Mouse (Mus musculus): Measurements from ENCODE around the gene Ccng2. TPM values are rescaled to one million over a fixed set of nuclear protein-coding genes. Genes with fewer than 3 reads are reported as not detected.
A peak's percentile ranks its signal among the peaks of the same experiment; 100 is the strongest.

Gene Ccng2
- polyA plus RNA-seq, 1 experiment = 20.0 TPM

DNA sequence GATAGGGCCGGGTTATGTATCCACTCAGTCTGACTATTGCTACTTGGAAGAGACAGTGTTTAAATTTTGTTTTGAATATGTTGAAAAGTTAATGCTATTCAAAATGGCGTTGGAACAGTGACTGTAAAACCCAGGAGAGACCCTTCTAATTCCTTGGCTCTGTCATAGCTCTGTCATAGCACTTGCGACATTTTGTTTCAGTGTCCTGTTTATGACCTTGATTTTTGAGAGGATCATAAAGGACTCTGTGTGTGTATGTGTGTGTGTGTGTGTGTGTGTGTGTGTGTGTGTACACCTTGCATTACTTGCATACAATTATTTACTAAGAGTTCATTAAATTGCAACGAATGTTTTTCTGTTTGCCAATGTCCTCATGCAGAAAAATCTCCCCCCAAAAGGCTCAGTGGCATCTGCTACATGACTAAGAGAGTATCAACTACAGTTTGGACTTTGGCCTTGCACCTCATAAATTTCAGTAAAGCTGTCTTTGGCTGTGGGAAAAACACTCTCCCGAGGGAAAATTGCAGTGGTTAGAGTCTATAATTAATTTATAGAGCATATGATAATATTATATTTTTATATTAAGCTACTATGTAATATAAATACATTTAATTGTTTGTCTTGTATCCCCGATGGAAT, 17.0 kb upstream of the Ccng2 start:
- 57% methylated on average over 6 of the region's 6 CpGs for WGBS
- no peaks in the 10 kb centered on the region for H3K36me3 ChIP-seq (ENCODE audit: control insufficient read depth, insufficient read depth, low read length)
- H3K27ac ChIP-seq (ENCODE audit: insufficient read depth, low read depth, low read length) = no peak overlapping the region
- TF ChIP-seq CTCF (conservative IDR thresholded peaks at IDR 0.05; ENCODE audit: insufficient read depth, insufficient read length, low read depth, low read length) (no peak), POLR2A (IDR thresholded peaks at IDR 0.05; ENCODE audit: low read depth, low read length) (no peak)
- no peak for DNase-seq
- H3K4me1 ChIP-seq (ENCODE audit: control insufficient read depth, insufficient read depth, low read length) = no peaks in the 10 kb centered on the region
- no peak overlapping the region for H3K4me3 ChIP-seq (ENCODE audit: insufficient read depth, low read depth, low read length)
- H3K27me3 ChIP-seq (replicated peaks; ENCODE audit: control insufficient read depth, insufficient read depth, low read length) = no peaks in the 10 kb centered on the region

DNA sequence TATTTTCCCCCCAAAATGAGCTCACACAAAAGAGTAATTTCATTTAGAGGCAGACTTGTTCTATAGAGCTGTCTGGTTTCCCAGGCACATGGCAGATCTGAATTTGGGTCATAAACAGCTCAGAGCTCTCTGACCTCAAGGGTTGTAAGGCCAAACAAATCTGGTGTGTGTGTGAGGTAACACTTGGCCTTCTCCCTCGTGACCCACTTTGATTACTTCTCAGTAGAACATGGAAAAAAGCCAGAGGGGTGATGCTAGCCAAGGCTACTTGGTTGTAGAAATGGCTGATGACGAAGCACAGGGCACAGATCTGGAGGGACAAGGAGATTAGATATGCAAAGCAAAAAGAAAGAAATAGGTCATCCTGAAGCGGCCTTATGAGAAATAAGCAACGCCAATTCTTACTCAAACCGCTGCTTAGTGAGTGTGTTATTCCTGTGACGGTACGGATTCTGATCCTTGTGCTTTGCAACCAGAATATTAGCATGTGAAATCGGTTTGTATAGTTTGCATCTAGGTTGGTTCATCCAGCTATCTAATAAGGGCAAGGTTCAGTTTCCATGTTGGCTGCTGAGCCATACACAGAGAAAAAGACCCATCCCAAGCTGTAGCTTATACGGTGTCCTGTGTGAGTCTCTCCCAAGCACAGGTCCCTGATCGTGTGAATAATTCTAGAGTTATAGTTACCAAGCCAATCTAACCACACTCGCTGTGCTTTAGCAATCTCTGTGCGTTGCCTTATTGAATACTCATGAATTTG, 15.9 kb upstream of the Ccng2 start:
- no peak overlapping the region for H3K4me3 ChIP-seq (ENCODE audit: insufficient read depth, low read depth, low read length)
- peak; percentile 62 for DNase-seq
- no peaks in the 10 kb centered on the region for H3K27me3 ChIP-seq (replicated peaks; ENCODE audit: control insufficient read depth, insufficient read depth, low read length)
- 80% methylated on average over 12 of the region's 12 CpGs for WGBS
- TF ChIP-seq CTCF (conservative IDR thresholded peaks at IDR 0.05; ENCODE audit: insufficient read depth, insufficient read length, low read depth, low read length) (no peak), POLR2A (IDR thresholded peaks at IDR 0.05; ENCODE audit: low read depth, low read length) (no peak)
- H3K36me3 ChIP-seq (ENCODE audit: control insufficient read depth, insufficient read depth, low read length) = no peaks in the 10 kb centered on the region
- no peak overlapping the region for H3K27ac ChIP-seq (ENCODE audit: insufficient read depth, low read depth, low read length)
- H3K4me1 ChIP-seq (ENCODE audit: control insufficient read depth, insufficient read depth, low read length) = no peaks in the 10 kb centered on the region

DNA sequence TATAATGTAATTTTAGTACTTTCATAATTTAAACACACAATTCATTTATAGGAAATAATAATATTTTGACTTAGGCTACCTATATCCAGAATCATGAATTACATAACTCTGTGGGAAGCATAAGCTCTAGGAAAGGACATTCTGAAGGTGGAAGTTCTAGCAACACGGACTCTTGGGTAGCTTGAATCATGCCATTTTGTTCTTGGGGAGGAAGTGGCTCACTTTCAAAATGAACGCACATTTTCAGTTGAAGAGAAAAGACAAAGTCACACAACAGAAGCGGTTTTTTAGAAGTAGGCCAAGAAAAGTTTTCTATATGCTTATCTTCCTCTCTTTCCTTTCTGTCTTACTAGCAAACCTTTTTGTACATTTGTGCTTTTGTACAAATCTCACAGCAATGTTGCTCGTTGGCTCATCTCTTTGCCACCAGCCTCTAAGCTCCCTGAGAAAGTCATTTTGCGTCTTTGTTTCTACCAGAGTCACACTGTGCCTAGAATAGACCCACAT, 11.2 kb upstream of the Ccng2 start:
- Histone ChIP-seq H3K4me3 (ENCODE audit: insufficient read depth, low read depth, low read length) (no peak overlapping the region), H3K27ac (ENCODE audit: insufficient read depth, low read depth, low read length) (no peak overlapping the region), H3K4me1 (ENCODE audit: control insufficient read depth, insufficient read depth, low read length) (no peaks in the 10 kb centered on the region), H3K27me3 (replicated peaks; ENCODE audit: control insufficient read depth, insufficient read depth, low read length) (no peaks in the 10 kb centered on the region), H3K36me3 (ENCODE audit: control insufficient read depth, insufficient read depth, low read length) (no peaks in the 10 kb centered on the region)
- 88% methylated on average over 5 of the region's 5 CpGs for WGBS
- DNase-seq = no peak
- no peak for TF ChIP-seq POLR2A (IDR thresholded peaks at IDR 0.05; ENCODE audit: low read depth, low read length)
- no peak for TF ChIP-seq CTCF (conservative IDR thresholded peaks at IDR 0.05; ENCODE audit: insufficient read depth, insufficient read length, low read depth, low read length)

GRCm38 (mm10) chr5:93256820-93257405, 10.1 kb upstream of the Ccng2 start:
- H3K4me1 ChIP-seq (ENCODE audit: control insufficient read depth, insufficient read depth, low read length) = no peaks in the 10 kb centered on the region
- no peak overlapping the region for H3K27ac ChIP-seq (ENCODE audit: insufficient read depth, low read depth, low read length)
- TF ChIP-seq POLR2A (IDR thresholded peaks at IDR 0.05; ENCODE audit: low read depth, low read length) = no peak
- TF ChIP-seq CTCF (conservative IDR thresholded peaks at IDR 0.05; ENCODE audit: insufficient read depth, insufficient read length, low read depth, low read length) = no peak
- H3K27me3 ChIP-seq (replicated peaks; ENCODE audit: control insufficient read depth, insufficient read depth, low read length) = no peaks in the 10 kb centered on the region
- no peak overlapping the region for H3K4me3 ChIP-seq (ENCODE audit: insufficient read depth, low read depth, low read length)
- no peak for DNase-seq
- H3K36me3 ChIP-seq (ENCODE audit: control insufficient read depth, insufficient read depth, low read length) = no peaks in the 10 kb centered on the region

- TF ChIP-seq POLR2A (IDR thresholded peaks at IDR 0.05; ENCODE audit: low read depth, low read length) (no peak), CTCF (conservative IDR thresholded peaks at IDR 0.05; ENCODE audit: insufficient read depth, insufficient read length, low read depth, low read length) (no peak)
- Histone ChIP-seq H3K36me3 (ENCODE audit: control insufficient read depth, insufficient read depth, low read length) (no peaks in the 10 kb centered on the region), H3K4me3 (ENCODE audit: insufficient read depth, low read depth, low read length) (no peak overlapping the region), H3K4me1 (ENCODE audit: control insufficient read depth, insufficient read depth, low read length) (no peaks in the 10 kb centered on the region), H3K27me3 (replicated peaks; ENCODE audit: control insufficient read depth, insufficient read depth, low read length) (no peaks in the 10 kb centered on the region), H3K27ac (ENCODE audit: insufficient read depth, low read depth, low read length) (no peak overlapping the region)
- DNase-seq = no peak
Measured at GRCm38 (mm10) chr5:93259349-93259748, 7.7 kb upstream of the Ccng2 start.

DNA sequence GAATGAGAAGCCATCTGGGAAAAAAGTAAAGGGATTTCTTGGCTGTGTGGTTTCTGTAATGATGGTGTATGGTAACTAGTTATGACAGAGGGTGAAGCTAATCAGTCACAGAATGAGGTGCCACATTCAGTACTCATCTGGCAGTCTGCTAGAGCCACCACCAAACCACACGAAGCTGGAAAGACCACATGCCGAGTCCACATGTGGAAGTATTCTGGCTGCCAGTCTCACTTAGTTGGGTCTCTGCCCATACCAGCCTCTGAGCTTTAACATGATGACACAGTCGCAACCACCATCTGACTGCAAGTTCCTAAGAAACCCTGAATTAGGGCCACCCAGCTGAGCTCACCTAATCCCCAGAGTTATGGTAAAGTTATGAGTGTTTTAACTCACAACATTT, 6.1 kb upstream of the Ccng2 start:
- Histone ChIP-seq H3K27me3 (replicated peaks; ENCODE audit: control insufficient read depth, insufficient read depth, low read length) (no peaks in the 10 kb centered on the region), H3K4me3 (ENCODE audit: insufficient read depth, low read depth, low read length) (no peak overlapping the region), H3K4me1 (ENCODE audit: control insufficient read depth, insufficient read depth, low read length) (no peaks in the 10 kb centered on the region), H3K27ac (ENCODE audit: insufficient read depth, low read depth, low read length) (no peak overlapping the region), H3K36me3 (ENCODE audit: control insufficient read depth, insufficient read depth, low read length) (no peaks in the 10 kb centered on the region)
- no peak for TF ChIP-seq CTCF (conservative IDR thresholded peaks at IDR 0.05; ENCODE audit: insufficient read depth, insufficient read length, low read depth, low read length)
- no peak for TF ChIP-seq POLR2A (IDR thresholded peaks at IDR 0.05; ENCODE audit: low read depth, low read length)
- 78% methylated on average over 3 of the region's 3 CpGs for WGBS
- DNase-seq = no peak

GRCm38 (mm10) chr5:93262751-93263150, 4.3 kb upstream of the Ccng2 start:
- H3K4me3 ChIP-seq (ENCODE audit: insufficient read depth, low read depth, low read length) = no peak overlapping the region
- H3K27ac ChIP-seq (ENCODE audit: insufficient read depth, low read depth, low read length) = no peak overlapping the region
- H3K4me1 ChIP-seq (ENCODE audit: control insufficient read depth, insufficient read depth, low read length) = 0 out of 2 replicates have a peak, but pooled peaks cover 2% of the 10 kb centered on the region

More at GRCm38 (mm10) chr5:93262751-93263150, 4.3 kb upstream of the Ccng2 start:
- no peaks in the 10 kb centered on the region for H3K36me3 ChIP-seq (ENCODE audit: control insufficient read depth, insufficient read depth, low read length)
- 75% methylated on average over 2 of the region's 2 CpGs for WGBS
- H3K27me3 ChIP-seq (replicated peaks; ENCODE audit: control insufficient read depth, insufficient read depth, low read length) = no peaks in the 10 kb centered on the region
- no peak for TF ChIP-seq CTCF (conservative IDR thresholded peaks at IDR 0.05; ENCODE audit: insufficient read depth, insufficient read length, low read depth, low read length)
- TF ChIP-seq POLR2A (IDR thresholded peaks at IDR 0.05; ENCODE audit: low read depth, low read length) = no peak
- no peak for DNase-seq
